Mouse (Mus musculus) limb, embryonic 15.5 days (tissue): Measurements from ENCODE around the gene Rgs17. TPM values are rescaled to one million over a fixed set of nuclear protein-coding genes. Genes with fewer than 3 reads are reported as not detected.

ENCODE experiments used
- ATAC-seq: fragments of 200-750 bp; cut with Nextera tagmentation; 2 replicates; pipeline ENCODE4 v1.8.0; 2017; ENCODE audit warnings: low read depth, moderate TSS enrichment; ENCODE audit not compliant: insufficient number of reproducible peaks, low FRiP score, low TSS enrichment
- H3K27ac ChIP-seq: fragments of 300-500 bp; sonication (generic); 2 replicates; pipeline ENCODE4 v1.5.1; 2015; ENCODE audit warnings: moderate library complexity, mild to moderate bottlenecking, inconsistent platforms
- H3K27me3 ChIP-seq: fragments of 300-500 bp; sonication (generic); 2 replicates; pipeline ENCODE4 v1.6.1; 2015; ENCODE audit warnings: inconsistent platforms
- H3K36me3 ChIP-seq: fragments of 300-500 bp; sonication (generic); 2 replicates; pipeline ENCODE4 v1.6.1; 2015; ENCODE audit warnings: inconsistent platforms
- H3K4me1 ChIP-seq: fragments of 300-500 bp; sonication (generic); 2 replicates; pipeline ENCODE4 v1.6.1; 2015; ENCODE audit warnings: inconsistent platforms
- H3K4me2 ChIP-seq: fragments of 300-500 bp; sonication (generic); 2 replicates; pipeline ENCODE4 v1.6.1; 2015; ENCODE audit warnings: mild to moderate bottlenecking, inconsistent platforms
- H3K4me3 ChIP-seq: fragments of 300-500 bp; sonication (generic); 2 replicates; pipeline ENCODE4 v1.5.1; 2015; ENCODE audit warnings: mild to moderate bottlenecking, inconsistent platforms
- H3K9ac ChIP-seq: fragments of 300-500 bp; sonication (generic); 2 replicates; pipeline ENCODE4 v1.6.1; 2015; ENCODE audit warnings: inconsistent platforms
- H3K9me3 ChIP-seq: fragments of 300-500 bp; sonication (generic); 2 replicates; pipeline ENCODE4 v1.6.1; 2016; ENCODE audit warnings: inconsistent platforms
- WGBS: fragments of 180-500 bp; shearing (Covaris S2); methylation state at CpG from one replicate; pipeline ENCODE4 v1.1.7; 2015; 5-methylcytosine and 5-hydroxymethylcytosine counted together
- polyA plus RNA-seq: library from polyadenylated mRNA; unstranded; fragments of >200 nt; fragmentation: Nextera tagmentation; extraction: Ambion mirVana; gene quantifications from 2 replicates; pipeline ENCODE4 v1.2.1, GENCODE M21; 2015

Rgs17 gene
- polyA plus RNA-seq, 1 experiment from 2014 or later, result 1.2 TPM

- peak within 1 kb of the TSS; percentile 93 for H3K9ac ChIP-seq
- peak; percentile 99 for ATAC-seq
- peak within 1 kb of the TSS; percentile 80 for H3K4me2 ChIP-seq
- H3K27ac ChIP-seq, result peak within 1 kb of the TSS; percentile 95
- H3K36me3 ChIP-seq, result peaks cover 13% of the 10 kb centered on the region
- H3K27me3 ChIP-seq, result no peaks in the 10 kb centered on the region
- no peaks in the 10 kb centered on the region for H3K9me3 ChIP-seq
- H3K4me3 ChIP-seq, result peak within 1 kb of the TSS; percentile 94
- under 1% methylated on average over 47 of the region's 47 CpGs for WGBS
- peaks cover 7% of the 10 kb centered on the region; the same call in 1 of the 2 replicates for H3K4me1 ChIP-seq
These were observed 98.3 kb downstream of the Rgs17 start, which contains the start of gene Mtrf1l for GRCm38 (mm10) chr10:5823740-5824491. Gene Mtrf1l, minus strand, starts transcription at chr10:5823910.

GRCm38 (mm10) chr10:5823291-5823739 is 98.9 kb downstream of the Rgs17 start:
- peak overlapping the region; percentile 95 for H3K27ac ChIP-seq
- peaks cover 19% of the 10 kb centered on the region for H3K36me3 ChIP-seq
- no peaks in the 10 kb centered on the region for H3K9me3 ChIP-seq
- H3K9ac ChIP-seq, result peak overlapping the region; percentile 93
- ATAC-seq, result peak; percentile 0; the same call in 1 of the 2 replicates
- WGBS, result under 1% methylated on average over 37 of the region's 37 CpGs
- H3K4me3 ChIP-seq, result peak overlapping the region; percentile 94
- no peaks in the 10 kb centered on the region for H3K27me3 ChIP-seq
- peaks cover 7% of the 10 kb centered on the region; the same call in 1 of the 2 replicates for H3K4me1 ChIP-seq
- peak overlapping the region; percentile 80 for H3K4me2 ChIP-seq

- H3K9ac ChIP-seq, result no peak overlapping the region
- no peaks in the 10 kb centered on the region for H3K9me3 ChIP-seq
- ATAC-seq, result no peak
- H3K27ac ChIP-seq, result no peak overlapping the region
- H3K27me3 ChIP-seq, result no peaks in the 10 kb centered on the region
- WGBS, result 91% methylated on average over 3 of the region's 3 CpGs
- no peak overlapping the region for H3K4me2 ChIP-seq
- no peak overlapping the region for H3K4me3 ChIP-seq
- peaks cover 7% of the 10 kb centered on the region; the same call in 1 of the 2 replicates for H3K4me1 ChIP-seq
- peaks cover 58% of the 10 kb centered on the region for H3K36me3 ChIP-seq
These were observed 103.4 kb downstream of the Rgs17 start for GRCm38 (mm10) chr10:5818772-5819171.

- no peaks in the 10 kb centered on the region for H3K27me3 ChIP-seq
- H3K4me1 ChIP-seq, result no peaks in the 10 kb centered on the region
- H3K4me2 ChIP-seq, result no peak overlapping the region
- no peak for ATAC-seq
- peaks cover 82% of the 10 kb centered on the region for H3K36me3 ChIP-seq
- 97% methylated on average over 2 of the region's 2 CpGs for WGBS
- H3K27ac ChIP-seq, result no peak overlapping the region
- H3K9ac ChIP-seq, result no peak overlapping the region
- H3K4me3 ChIP-seq, result no peak overlapping the region
- H3K9me3 ChIP-seq, result no peaks in the 10 kb centered on the region
These were observed 106.2 kb downstream of the Rgs17 start for GRCm38 (mm10) chr10:5815968-5816367.

- no peaks in the 10 kb centered on the region for H3K4me1 ChIP-seq
- peaks cover 67% of the 10 kb centered on the region for H3K36me3 ChIP-seq
- no peaks in the 10 kb centered on the region for H3K9me3 ChIP-seq
- no peak overlapping the region for H3K4me2 ChIP-seq
- no peaks in the 10 kb centered on the region for H3K27me3 ChIP-seq
- 83% methylated on average over 11 of the region's 11 CpGs for WGBS
- ATAC-seq, result no peak
- no peak overlapping the region for H3K27ac ChIP-seq
- H3K4me3 ChIP-seq, result no peak overlapping the region
- H3K9ac ChIP-seq, result no peak overlapping the region
These were observed 108.5 kb downstream of the Rgs17 start for GRCm38 (mm10) chr10:5813724-5814123.

- Histone ChIP-seq H3K4me1 (peaks cover 19% of the 10 kb centered on the region), H3K9ac (no peak overlapping the region), H3K27ac (no peak overlapping the region), H3K9me3 (no peaks in the 10 kb centered on the region), H3K4me3 (no peak overlapping the region), H3K4me2 (no peak overlapping the region), H3K36me3 (peaks cover 13% of the 10 kb centered on the region), H3K27me3 (no peaks in the 10 kb centered on the region)
- ATAC-seq, result no peak
- WGBS, result 74% methylated on average over 2 of the region's 2 CpGs
These were observed 114.5 kb downstream of the Rgs17 start for GRCm38 (mm10) chr10:5807683-5808082.

GRCm38 (mm10) chr10:5806996-5807395 is 115.2 kb downstream of the Rgs17 start:
- no peak overlapping the region for H3K9ac ChIP-seq
- no peak overlapping the region for H3K4me3 ChIP-seq
- no peaks in the 10 kb centered on the region for H3K27me3 ChIP-seq
- H3K9me3 ChIP-seq, result no peaks in the 10 kb centered on the region
- WGBS, result 67% methylated on average over 4 of the region's 4 CpGs
- peaks cover 9% of the 10 kb centered on the region for H3K36me3 ChIP-seq
- H3K4me1 ChIP-seq, result peaks cover 21% of the 10 kb centered on the region
- H3K4me2 ChIP-seq, result no peak overlapping the region
- H3K27ac ChIP-seq, result no peak overlapping the region
- ATAC-seq, result no peak

GRCm38 (mm10) chr10:5806416-5806815 is 115.8 kb downstream of the Rgs17 start:
- H3K27me3 ChIP-seq, result no peaks in the 10 kb centered on the region
- H3K27ac ChIP-seq, result peak overlapping the region; percentile 92
- 0 out of 2 replicates have a peak overlapping the region, but pooled peaks have one; percentile 10 for H3K9ac ChIP-seq
- H3K4me2 ChIP-seq, result peak overlapping the region; percentile 54
- no peaks in the 10 kb centered on the region for H3K9me3 ChIP-seq
- ATAC-seq, result no peak
- 12% methylated on average over 8 of the region's 8 CpGs for WGBS
- H3K4me3 ChIP-seq, result peak overlapping the region; percentile 81
- peaks cover 21% of the 10 kb centered on the region for H3K4me1 ChIP-seq
- H3K36me3 ChIP-seq, result peaks cover 7% of the 10 kb centered on the region; the same call in 1 of the 2 replicates

GRCm38 (mm10) chr10:5805731-5806307 is 116.4 kb downstream of the Rgs17 start:
- Histone ChIP-seq H3K9ac (peak overlapping the region; percentile 47; the same call in 1 of the 2 replicates), H3K4me3 (peak overlapping the region; percentile 81), H3K27me3 (no peaks in the 10 kb centered on the region), H3K27ac (peak overlapping the region; percentile 92), H3K4me1 (peaks cover 21% of the 10 kb centered on the region), H3K4me2 (peak overlapping the region; percentile 54), H3K9me3 (no peaks in the 10 kb centered on the region), H3K36me3 (peaks cover 13% of the 10 kb centered on the region)
- ATAC-seq, result peak; percentile 96
- WGBS, result under 1% methylated on average over 43 of the region's 43 CpGs

GRCm38 (mm10) chr10:5805243-5805730 is 116.9 kb downstream of the Rgs17 start, which contains the start of gene Fbxo5:
Gene Fbxo5, minus strand, starts transcription at chr10:5805600.
- peaks cover 18% of the 10 kb centered on the region for H3K36me3 ChIP-seq

GRCm38 (mm10) chr10:5804691-5805156 is 117.5 kb downstream of the Rgs17 start:
- no peaks in the 10 kb centered on the region for H3K27me3 ChIP-seq
- under 1% methylated on average over 22 of the region's 24 CpGs for WGBS
- no peak for ATAC-seq
- H3K4me2 ChIP-seq, result peak overlapping the region; percentile 89
- peak overlapping the region; percentile 67 for H3K27ac ChIP-seq
- peaks cover 24% of the 10 kb centered on the region for H3K36me3 ChIP-seq
- peak overlapping the region; percentile 81 for H3K4me3 ChIP-seq
- peak overlapping the region; percentile 57 for H3K9ac ChIP-seq
- H3K9me3 ChIP-seq, result no peaks in the 10 kb centered on the region
- H3K4me1 ChIP-seq, result peaks cover 21% of the 10 kb centered on the region

More at GRCm38 (mm10) chr10:5805243-5805730, 116.9 kb downstream of the Rgs17 start, which contains the start of gene Fbxo5:
- peak; percentile 96 for ATAC-seq
- WGBS, result under 1% methylated on average over 42 of the region's 42 CpGs
- Histone ChIP-seq H3K9me3 (no peaks in the 10 kb centered on the region), H3K27ac (peak within 1 kb of the TSS; percentile 92), H3K4me1 (peaks cover 21% of the 10 kb centered on the region), H3K27me3 (no peaks in the 10 kb centered on the region), H3K4me3 (peak within 1 kb of the TSS; percentile 81), H3K4me2 (peak within 1 kb of the TSS; percentile 89), H3K9ac (peak within 1 kb of the TSS; percentile 57)
